Mouse (Mus musculus) kidney, embryonic 14.5 days (tissue): ENCODE data around the gene Btbd6. TPM values are rescaled to one million over a fixed set of nuclear protein-coding genes. Genes with fewer than 3 reads are reported as not detected.

Experiments used
- ATAC-seq: fragments of 200-750 bp; cut with Nextera tagmentation; 2 replicates; pipeline ENCODE4 v1.8.0; 2017; ENCODE audit warnings: moderate number of reproducible peaks, mild to moderate bottlenecking, moderate TSS enrichment, moderate library complexity; ENCODE audit not compliant: low FRiP score, low TSS enrichment
- H3K27ac ChIP-seq: fragments of 300-500 bp; sonication (generic); 2 replicates; pipeline ENCODE4 v1.5.1; 2014; ENCODE audit warnings: low read depth, mild to moderate bottlenecking, low read length, moderate library complexity, mixed read lengths
- H3K27me3 ChIP-seq: fragments of 300-500 bp; sonication (generic); 2 replicates; pipeline ENCODE4 v1.6.1; 2014; ENCODE audit warnings: mild to moderate bottlenecking, low read length; ENCODE audit not compliant: control insufficient read depth, insufficient read depth
- H3K36me3 ChIP-seq: fragments of 300-500 bp; sonication (generic); 2 replicates; pipeline ENCODE4 v1.6.1; 2014; ENCODE audit warnings: low read length, mixed read lengths; ENCODE audit not compliant: control insufficient read depth, insufficient read depth
- H3K4me1 ChIP-seq: fragments of 300-500 bp; sonication (generic); 2 replicates; pipeline ENCODE4 v1.6.1; 2014; ENCODE audit warnings: low read length, mixed read lengths; ENCODE audit not compliant: control insufficient read depth, insufficient read depth
- H3K4me2 ChIP-seq: fragments of 300-500 bp; sonication (generic); replicated peaks from 2 replicates; pipeline ENCODE4 v1.6.1; 2014; ENCODE audit warnings: low read depth, mild to moderate bottlenecking, low read length
- H3K4me3 ChIP-seq: fragments of 300-500 bp; sonication (generic); 2 replicates; pipeline ENCODE4 v1.5.1; 2014; ENCODE audit warnings: mild to moderate bottlenecking, low read length
- H3K9ac ChIP-seq: fragments of 300-500 bp; sonication (generic); 2 replicates; pipeline ENCODE4 v1.6.1; 2014; ENCODE audit warnings: low read depth, mild to moderate bottlenecking, low read length, moderate library complexity
- H3K9me3 ChIP-seq: fragments of 300-500 bp; sonication (generic); 2 replicates; pipeline ENCODE4 v1.6.1; 2016; ENCODE audit warnings: low read length; ENCODE audit not compliant: control insufficient read depth
- whole genome bisulfite sequencing: fragments of 180-500 bp; shearing (Covaris S2); extraction: QIAGEN DNeasy Blood & Tissue Kit; methylation state at CpG from one replicate; pipeline ENCODE4 v1.1.7; 2014; 5-methylcytosine and 5-hydroxymethylcytosine counted together
- polyA plus RNA-seq: library from polyadenylated mRNA; unstranded; fragments of >200 nt; fragmentation: Nextera tagmentation; extraction: Ambion mirVana; gene quantifications from 2 replicates; pipeline ENCODE4 v1.2.1, GENCODE M21; 2014

Gene Btbd6
- polyA plus RNA-seq, 1 experiment from 2014 or later, result 23.1 TPM

- Histone ChIP-seq H3K9me3 (no peaks in the 10 kb centered on the region), H3K27ac (no peak overlapping the region), H3K4me3 (no peak overlapping the region), H3K4me1 (0 out of 2 replicates have a peak, but pooled peaks cover 2% of the 10 kb centered on the region), H3K27me3 (no peaks in the 10 kb centered on the region), H3K4me2 (no peak overlapping the region), H3K9ac (no peak overlapping the region), H3K36me3 (peaks cover 3% of the 10 kb centered on the region; the same call in 1 of the 2 replicates)
- no peak for ATAC-seq
These were observed 45.2 kb downstream of the Btbd6 start for GRCm38 (mm10) chr12:113021488-113021887.

- Histone ChIP-seq H3K9me3 (no peaks in the 10 kb centered on the region), H3K4me3 (no peak overlapping the region), H3K27me3 (no peaks in the 10 kb centered on the region), H3K27ac (no peak overlapping the region), H3K36me3 (peaks cover 3% of the 10 kb centered on the region; the same call in 1 of the 2 replicates), H3K4me1 (0 out of 2 replicates have a peak, but pooled peaks cover 3% of the 10 kb centered on the region), H3K9ac (no peak overlapping the region), H3K4me2 (no peak overlapping the region)
- ATAC-seq, result no peak
- WGBS, result 85% methylated on average over 4 of the region's 4 CpGs
These were observed 46.8 kb downstream of the Btbd6 start for GRCm38 (mm10) chr12:113023082-113023481.

DNA sequence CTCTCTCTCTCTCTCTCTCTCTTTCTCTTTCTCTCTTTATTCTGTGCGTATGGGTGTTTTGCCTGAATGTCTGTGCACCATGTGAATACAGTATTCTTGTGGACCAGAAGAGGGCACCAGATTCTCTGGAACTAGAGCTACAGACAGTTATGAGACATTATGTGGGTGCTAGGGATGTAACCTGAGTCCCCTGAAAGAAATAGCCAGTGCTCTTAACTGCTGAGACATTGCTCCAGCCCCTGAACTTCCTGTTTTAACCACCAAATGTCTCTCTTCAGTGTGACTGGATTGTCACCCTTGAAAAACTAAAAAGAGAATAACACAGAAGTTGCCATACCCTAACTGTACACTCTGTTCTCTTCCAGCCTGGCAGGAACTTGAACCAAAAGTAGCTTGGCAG is 50.3 kb downstream of the Btbd6 start:
- no peaks in the 10 kb centered on the region for H3K27me3 ChIP-seq
- H3K4me2 ChIP-seq, result no peak overlapping the region
- no peak overlapping the region for H3K27ac ChIP-seq
- peaks cover 3% of the 10 kb centered on the region; the same call in 1 of the 2 replicates for H3K36me3 ChIP-seq
- no peak overlapping the region for H3K9ac ChIP-seq
- no peaks in the 10 kb centered on the region for H3K9me3 ChIP-seq
- H3K4me3 ChIP-seq, result no peak overlapping the region
- WGBS, result 96% methylated on average over 1 of the region's 1 CpGs
- H3K4me1 ChIP-seq, result 0 out of 2 replicates have a peak, but pooled peaks cover 3% of the 10 kb centered on the region
- ATAC-seq, result no peak

DNA sequence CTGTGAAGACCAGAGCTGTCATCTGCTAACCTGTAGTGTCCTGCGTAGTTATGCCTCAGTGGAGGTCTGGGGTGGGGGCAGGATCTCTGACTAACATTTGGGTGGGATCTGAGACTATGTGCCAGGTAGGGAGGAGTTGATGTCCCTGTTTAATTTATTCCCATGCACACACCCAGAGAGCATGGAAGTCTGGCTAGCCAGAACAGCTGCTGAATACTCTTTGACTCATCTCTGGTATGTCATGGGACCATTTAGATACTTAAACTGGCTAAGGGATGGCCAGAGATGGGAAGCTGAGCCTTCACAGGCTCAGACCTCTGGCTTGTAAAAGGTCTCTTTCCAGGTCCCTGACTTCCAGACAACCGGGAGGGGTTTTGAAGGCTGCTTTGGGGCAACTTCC is 51.2 kb downstream of the Btbd6 start:
- 84% methylated on average over 2 of the region's 2 CpGs for WGBS
- Histone ChIP-seq H3K9ac (no peak overlapping the region), H3K4me1 (peaks cover 12% of the 10 kb centered on the region; the same call in 1 of the 2 replicates), H3K27me3 (no peaks in the 10 kb centered on the region), H3K27ac (no peak overlapping the region), H3K36me3 (peaks cover 3% of the 10 kb centered on the region; the same call in 1 of the 2 replicates), H3K9me3 (no peaks in the 10 kb centered on the region), H3K4me2 (no peak overlapping the region), H3K4me3 (no peak overlapping the region)
- no peak for ATAC-seq

DNA sequence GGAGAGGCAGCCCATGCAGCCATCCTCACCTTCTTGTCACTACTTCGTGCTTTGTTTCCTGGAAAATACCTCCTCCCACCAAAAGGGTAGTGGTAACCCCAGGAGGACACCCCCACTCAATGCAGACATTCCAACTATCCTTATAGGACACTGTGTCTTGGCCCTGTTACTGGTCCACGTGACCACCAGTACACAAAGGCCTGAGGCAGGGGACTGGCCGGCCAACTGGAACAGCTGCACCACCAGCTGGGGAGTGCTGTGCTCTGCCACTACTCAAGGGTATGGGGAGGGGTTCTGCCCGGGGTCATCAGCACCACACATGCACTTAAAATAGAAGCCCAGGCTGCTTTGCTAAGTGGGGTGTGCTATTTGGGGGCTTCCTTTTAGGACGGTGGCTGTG is 51.8 kb downstream of the Btbd6 start:
- Histone ChIP-seq H3K9me3 (no peaks in the 10 kb centered on the region), H3K36me3 (peaks cover 3% of the 10 kb centered on the region; the same call in 1 of the 2 replicates), H3K4me3 (no peak overlapping the region), H3K4me2 (no peak overlapping the region), H3K4me1 (peaks cover 17% of the 10 kb centered on the region; the same call in 1 of the 2 replicates), H3K27me3 (no peaks in the 10 kb centered on the region), H3K9ac (no peak overlapping the region), H3K27ac (no peak overlapping the region)
- no peak for ATAC-seq
- 51% methylated on average over 5 of the region's 5 CpGs for WGBS

Other genes with a start within 250 kb of the Btbd6 start
- 4.8 and 7.8 TPM in 2 replicates for gene Pld4, start 215.8 kb upstream of the Btbd6 start, polyA plus RNA-seq
- 0.53 and 0.86 TPM in 2 replicates for gene Ahnak2, start 173.8 kb upstream of the Btbd6 start, polyA plus RNA-seq
- 8.5 and 8.9 TPM in 2 replicates for gene Clba1, start 167.5 kb upstream of the Btbd6 start, polyA plus RNA-seq
- 117 and 148 TPM in 2 replicates for gene Cdca4, start 147.1 kb upstream of the Btbd6 start, polyA plus RNA-seq
- 0.14 and 0.27 TPM in 2 replicates for gene Gpr132, start 108.3 kb upstream of the Btbd6 start, polyA plus RNA-seq
- 2.3 and 2.9 TPM in 2 replicates for gene Jag2, start 46.7 kb upstream of the Btbd6 start, polyA plus RNA-seq
- 101 and 102 TPM in 2 replicates for gene Nudt14, start 34.4 kb upstream of the Btbd6 start, polyA plus RNA-seq
- gene Brf1, start 24.2 kb downstream of the Btbd6 start, polyA plus RNA-seq, result 38.2 and 75.6 TPM in 2 replicates
- gene Pacs2, start 38.0 kb downstream of the Btbd6 start, polyA plus RNA-seq, result 12.6 and 14.6 TPM in 2 replicates
- not detected in 2 replicates for gene Tex22, start 98.0 kb downstream of the Btbd6 start, polyA plus RNA-seq
- gene Mta1, start 121.8 kb downstream of the Btbd6 start, polyA plus RNA-seq, result 23.0 and 26.2 TPM in 2 replicates
- gene Crip2, start 163.8 kb downstream of the Btbd6 start, polyA plus RNA-seq, result 162 and 174 TPM in 2 replicates
- gene Crip1, start 169.8 kb downstream of the Btbd6 start, polyA plus RNA-seq, result 194 and 281 TPM in 2 replicates
- gene Tedc1, start 179.9 kb downstream of the Btbd6 start, polyA plus RNA-seq, result 33.0 and 37.4 TPM in 2 replicates
- gene Tmem121, start 209.4 kb downstream of the Btbd6 start, polyA plus RNA-seq, result 4.2 and 13.9 TPM in 2 replicates